Mouse (Mus musculus) left cerebral cortex, postnatal 25 days (tissue): ENCODE measurements around the gene Gm10277. TPM values are rescaled to one million over a fixed set of nuclear protein-coding genes. Genes with fewer than 3 reads are reported as not detected.

Experiments
- DNase-seq, 2 experiments: peaks; one replicate each; pipeline ENCODE4 v3.0.0; 2022; ENCODE audit warnings: low spot score in 2 of 2, mixed read lengths in 1 of 2
- intact Hi-C: fragments of 180-260 bp; cut with DNase I; formaldehyde crosslinking; loops from one replicate; pipeline ENCODE4 v1.15.1; 2025
- total RNA-seq, 2 experiments: library from RNA; stranded (reverse); gene quantifications; 2 replicates each; pipeline ENCODE4 v1.2.3; 2021

Gm10277 gene
- total RNA-seq, 2 experiments from 2014 or later = not detected

GRCm38 (mm10) chr11:77802341-77802865, 14.9 kb upstream of the Gm10277 start:
- intact Hi-C loops = no loop called here
- DNase-seq = peak in 1 of 2 experiments; percentile 31

DNA sequence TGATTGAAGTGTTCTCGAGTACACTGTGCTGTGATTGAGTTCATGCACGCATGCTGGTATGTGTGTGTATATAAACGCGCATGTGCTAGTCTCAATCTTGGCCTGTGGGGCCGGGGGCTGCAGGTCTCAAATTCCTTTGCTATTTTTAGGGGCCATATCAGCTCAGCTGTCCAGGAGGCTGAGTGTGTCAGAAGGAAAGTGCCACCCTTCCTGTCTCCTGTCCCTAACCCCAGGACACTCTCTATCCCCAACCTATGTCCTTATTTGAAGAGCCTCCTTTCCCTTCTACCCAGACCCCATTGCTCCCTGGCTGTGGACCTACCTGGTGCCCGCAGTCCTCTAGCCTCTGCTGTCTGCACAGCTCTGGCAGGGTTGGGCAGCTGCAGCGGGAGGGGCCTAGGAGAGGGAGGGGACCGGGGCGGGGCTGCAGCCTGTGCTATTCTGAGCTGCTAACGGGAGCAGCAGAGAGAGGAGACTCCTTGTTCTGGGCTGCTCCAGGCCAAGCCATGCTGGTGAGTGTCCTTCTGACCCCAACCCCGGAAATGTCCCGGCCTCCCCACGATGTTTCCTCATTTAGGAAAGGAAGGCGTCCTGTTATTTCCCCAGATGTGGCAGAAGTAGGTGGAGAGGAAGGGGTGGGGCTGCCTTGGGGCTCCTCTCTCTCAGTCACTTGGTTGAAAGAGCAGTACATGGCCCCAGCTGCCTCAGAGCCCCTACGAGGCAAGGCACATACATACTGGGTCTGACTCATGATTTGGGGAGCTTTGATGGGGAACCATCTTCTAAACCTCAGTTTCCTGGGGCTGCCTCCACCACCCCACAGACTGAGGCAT, 13.5 kb upstream of the Gm10277 start:
- peak; percentile 65 to 71 for DNase-seq
- intact Hi-C loops = no loop called here

DNA sequence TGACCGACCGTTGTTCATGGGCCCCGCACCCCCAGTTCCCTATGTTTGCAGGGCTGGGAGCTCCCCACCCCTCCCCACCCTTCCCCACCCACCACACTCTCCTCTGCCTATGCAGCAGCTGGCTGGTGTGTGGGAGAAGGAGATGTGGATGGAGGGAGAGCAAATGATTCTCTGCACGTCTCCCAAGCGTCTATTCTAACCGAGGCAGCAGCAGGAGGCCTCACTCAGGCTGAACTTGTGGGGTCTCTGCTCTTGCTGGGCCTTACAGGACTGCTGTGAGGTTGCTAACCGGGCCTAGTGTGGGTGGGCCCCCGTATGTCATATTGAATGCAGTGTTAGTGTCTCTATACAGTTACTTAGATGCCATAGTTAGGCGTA, 12.9 kb upstream of the Gm10277 start:
- DNase-seq = peak in 1 of 2 experiments; percentile 51
- intact Hi-C loops = no loop called here

DNA sequence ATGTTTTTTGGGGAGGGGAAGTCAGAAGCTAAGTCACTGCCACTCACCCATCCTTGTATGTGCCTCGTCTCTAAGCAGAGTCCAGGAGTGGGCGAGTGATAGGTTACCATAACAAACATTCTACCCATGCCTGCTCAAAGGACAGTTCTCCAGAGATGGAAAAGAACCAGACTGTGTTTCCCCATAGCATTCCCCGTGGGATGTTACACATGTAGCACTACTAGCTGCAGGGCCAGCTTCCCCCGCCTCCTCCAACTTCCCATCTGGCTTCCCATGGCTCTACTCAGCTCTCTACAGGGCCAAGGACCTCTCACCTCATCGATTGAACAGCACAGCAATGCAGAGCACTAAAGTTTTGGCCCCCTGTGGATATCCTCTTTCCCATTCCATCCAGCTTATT, 7.7 kb upstream of the Gm10277 start:
- no peak for DNase-seq
- intact Hi-C loops = no loop called here

DNA sequence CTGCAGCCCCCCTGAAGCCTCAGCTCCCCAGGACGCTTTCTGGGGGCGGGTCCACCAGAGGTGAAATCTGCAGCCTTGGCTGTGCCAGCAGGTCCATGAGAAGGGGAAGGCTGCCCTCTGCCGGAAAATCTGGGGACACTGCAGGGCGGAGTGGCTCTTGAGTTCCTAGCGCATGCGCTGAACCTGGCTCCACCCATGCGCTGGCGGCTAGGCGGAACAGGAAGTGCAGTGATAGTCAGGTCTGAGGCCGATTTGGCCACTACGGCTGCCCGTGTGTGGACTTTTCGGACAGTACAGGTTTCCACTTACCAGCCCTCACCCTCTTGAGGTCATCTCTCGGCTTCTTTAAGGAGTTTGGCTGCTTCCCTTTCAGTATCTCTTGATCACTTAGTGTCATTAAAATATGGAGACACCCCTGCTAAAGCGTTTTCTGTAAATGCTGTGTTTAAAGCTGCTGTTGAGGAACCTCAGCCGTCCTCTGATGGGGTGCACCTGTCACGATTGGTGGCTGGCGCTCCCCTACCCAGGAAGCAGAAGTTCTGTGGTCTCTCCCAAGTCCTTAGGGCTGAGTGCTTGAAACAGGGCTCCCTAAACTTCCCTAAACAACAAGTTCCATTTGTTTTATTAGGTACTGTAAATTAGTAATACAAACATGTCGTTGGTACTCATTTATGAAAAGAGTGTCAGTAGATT, 5.8 kb upstream of the Gm10277 start:
- intact Hi-C loops = loop anchor here (1.0 kb wide), 2 partner anchors 30 to 56 kb away; partner anchors contain the start of gene Myo18a
- peak; percentile 96 to 98 for DNase-seq

- no peak for DNase-seq
- intact Hi-C loops = no loop called here
Measured at GRCm38 (mm10) chr11:77792566-77792909, 5.0 kb upstream of the Gm10277 start.

DNA sequence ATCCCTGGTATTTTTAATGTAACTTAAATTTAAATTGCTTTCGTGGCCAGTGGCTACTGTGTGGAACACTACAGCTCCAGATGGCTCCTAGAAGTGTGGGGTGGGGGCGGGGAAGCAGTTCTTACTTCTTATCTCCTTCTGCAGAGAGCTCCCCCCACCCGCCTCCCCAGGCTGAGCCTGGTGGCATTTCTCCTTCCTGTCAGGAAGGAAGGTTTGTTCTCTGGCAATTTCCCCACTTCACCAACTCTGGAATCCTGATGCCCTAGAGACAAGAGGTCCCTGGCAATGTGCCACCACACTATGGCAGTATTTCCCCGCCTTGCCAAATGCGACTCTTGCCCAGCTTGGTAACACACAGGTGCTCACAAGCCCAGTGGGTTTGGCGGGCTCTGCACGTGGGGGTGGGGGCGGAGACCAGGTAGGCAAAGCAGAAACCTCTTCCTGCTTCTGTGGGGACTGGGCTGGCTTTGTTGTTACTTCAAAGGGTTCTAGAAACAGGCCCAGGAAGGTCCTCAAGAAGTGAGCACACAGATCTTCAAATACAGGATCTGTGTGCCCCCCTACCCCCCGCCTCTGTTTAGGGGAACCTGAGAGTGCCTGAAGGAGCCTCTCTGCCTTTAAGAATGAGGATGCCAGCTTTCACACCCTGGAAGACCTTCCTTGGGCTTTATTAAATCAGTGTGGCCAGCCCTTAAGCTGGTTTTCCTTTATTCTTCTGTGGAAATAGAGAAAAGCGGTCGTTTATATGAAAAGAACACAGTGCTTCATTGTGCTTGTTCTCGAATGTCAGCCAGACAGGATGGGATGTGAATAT, 4.4 kb upstream of the Gm10277 start:
- DNase-seq = no peak
- intact Hi-C loops = no loop called here

DNA sequence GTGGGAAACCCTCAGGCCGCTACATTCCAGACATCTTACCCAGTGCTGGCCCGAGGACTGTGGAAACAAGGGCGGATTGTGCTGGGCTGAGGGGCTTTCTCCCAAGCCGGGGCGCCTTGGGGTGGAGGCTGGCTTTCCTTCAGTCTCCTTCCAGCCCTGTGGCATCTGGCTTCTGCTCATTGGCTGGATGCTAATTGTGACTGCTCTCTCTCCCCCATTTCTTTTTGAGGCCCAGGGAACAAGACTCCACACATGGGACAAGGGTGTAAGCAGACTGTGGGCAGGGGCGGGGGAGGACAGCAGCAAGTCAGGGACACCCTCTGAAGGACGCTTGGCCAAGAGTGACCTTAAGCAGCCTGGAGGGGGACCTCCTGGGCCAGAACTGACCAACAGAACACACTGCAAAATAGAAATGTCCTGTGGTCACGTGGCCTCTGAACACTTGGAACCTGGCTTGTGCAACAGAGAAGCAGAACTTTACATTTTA, 3.7 kb upstream of the Gm10277 start:
- DNase-seq = no peak
- intact Hi-C loops = no loop called here

- intact Hi-C loops = no loop called here
- DNase-seq = no peak
Measured at GRCm38 (mm10) chr11:77790286-77790685, 2.7 kb upstream of the Gm10277 start.

- no peak for DNase-seq
- intact Hi-C loops = no loop called here
Measured at GRCm38 (mm10) chr11:77789512-77789911, 2.0 kb upstream of the Gm10277 start.

DNA sequence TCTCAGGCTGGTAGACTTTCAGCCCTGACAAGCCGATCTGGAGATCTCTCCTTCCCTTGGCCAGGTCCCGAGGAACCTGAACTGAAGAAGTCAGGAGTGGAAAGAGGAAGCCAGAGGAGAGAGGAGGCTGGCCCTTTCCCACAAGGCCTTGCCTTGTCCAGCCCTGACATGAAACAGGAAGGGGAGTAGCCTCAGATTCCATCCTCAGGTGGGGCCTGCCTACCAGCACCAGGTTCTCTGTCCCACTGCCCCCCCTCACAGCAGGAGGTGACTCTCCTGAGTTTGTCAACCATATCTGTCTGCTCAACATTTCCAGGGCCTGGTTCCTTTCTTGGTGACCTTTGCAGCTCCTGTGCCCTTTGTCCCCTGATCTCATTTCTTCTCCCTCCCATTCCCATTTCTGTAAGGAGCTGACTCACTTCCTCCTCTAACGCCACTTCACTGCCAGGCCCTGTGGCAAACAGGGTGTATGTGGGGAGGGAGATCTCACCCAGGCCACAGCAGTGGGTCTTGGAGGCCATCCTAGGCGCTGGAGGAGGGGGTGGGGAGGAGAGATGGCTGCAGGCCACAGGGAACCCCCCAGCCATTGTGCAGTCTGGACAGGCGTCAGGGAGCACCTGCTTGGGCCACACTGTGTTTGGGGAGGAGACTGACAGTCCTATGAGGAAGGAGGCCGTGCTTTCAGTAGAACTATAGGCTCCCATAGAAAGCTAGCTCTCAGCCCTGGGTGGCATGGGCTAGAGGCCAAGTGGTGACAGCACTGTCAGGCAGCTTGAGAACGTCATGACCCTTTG, 1.6 kb downstream of the Gm10277 start:
- peak in 1 of 2 experiments; percentile 63 for DNase-seq
- intact Hi-C loops = loop anchor here (2.0 kb wide), 1 partner anchor 21 kb away; no protein-coding TSS in a partner anchor

DNA sequence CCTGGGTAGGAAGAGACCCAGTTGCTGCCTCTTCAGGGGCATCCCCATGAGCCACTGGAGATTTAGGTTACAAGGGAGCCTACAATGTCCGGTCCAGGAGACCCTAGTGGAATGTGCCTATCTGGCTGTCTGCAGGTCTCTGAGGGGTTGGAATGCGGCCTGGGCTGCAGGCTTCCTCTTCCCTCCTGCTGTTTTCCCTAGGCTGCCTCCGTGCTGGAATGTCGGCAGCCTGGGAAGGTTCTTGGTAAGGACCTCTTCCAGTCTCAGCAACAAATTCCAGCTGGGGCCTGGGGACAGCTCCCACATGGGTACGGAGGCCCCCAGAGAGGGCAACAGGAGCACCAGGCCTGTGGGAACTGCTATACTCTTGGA, 2.2 kb downstream of the Gm10277 start:
- intact Hi-C loops = loop anchor here (2.0 kb wide), 1 partner anchor 21 kb away; no protein-coding TSS in a partner anchor
- DNase-seq = no peak

DNA sequence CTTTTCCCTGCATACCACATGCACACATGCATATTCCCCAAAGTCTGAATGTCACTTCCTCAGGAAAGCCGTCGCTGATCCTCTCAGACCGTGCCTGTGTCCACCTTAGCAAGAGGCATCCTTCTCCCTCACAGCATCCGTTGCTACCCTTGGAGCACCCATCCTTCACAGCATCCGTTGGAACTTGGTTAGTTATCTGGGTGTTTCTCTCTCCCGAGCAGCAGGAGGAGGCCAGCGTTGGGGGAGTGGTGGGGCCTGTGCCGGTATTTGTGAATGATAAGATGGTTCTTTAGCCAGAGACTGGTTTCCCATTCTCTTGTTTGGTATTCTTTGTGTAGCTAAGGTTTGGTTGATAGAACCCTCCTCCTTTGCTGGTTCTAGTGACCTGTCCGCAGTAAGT, 2.7 kb downstream of the Gm10277 start:
- intact Hi-C loops = loop anchor here (2.0 kb wide), 1 partner anchor 20 kb away; no protein-coding TSS in a partner anchor

DNA sequence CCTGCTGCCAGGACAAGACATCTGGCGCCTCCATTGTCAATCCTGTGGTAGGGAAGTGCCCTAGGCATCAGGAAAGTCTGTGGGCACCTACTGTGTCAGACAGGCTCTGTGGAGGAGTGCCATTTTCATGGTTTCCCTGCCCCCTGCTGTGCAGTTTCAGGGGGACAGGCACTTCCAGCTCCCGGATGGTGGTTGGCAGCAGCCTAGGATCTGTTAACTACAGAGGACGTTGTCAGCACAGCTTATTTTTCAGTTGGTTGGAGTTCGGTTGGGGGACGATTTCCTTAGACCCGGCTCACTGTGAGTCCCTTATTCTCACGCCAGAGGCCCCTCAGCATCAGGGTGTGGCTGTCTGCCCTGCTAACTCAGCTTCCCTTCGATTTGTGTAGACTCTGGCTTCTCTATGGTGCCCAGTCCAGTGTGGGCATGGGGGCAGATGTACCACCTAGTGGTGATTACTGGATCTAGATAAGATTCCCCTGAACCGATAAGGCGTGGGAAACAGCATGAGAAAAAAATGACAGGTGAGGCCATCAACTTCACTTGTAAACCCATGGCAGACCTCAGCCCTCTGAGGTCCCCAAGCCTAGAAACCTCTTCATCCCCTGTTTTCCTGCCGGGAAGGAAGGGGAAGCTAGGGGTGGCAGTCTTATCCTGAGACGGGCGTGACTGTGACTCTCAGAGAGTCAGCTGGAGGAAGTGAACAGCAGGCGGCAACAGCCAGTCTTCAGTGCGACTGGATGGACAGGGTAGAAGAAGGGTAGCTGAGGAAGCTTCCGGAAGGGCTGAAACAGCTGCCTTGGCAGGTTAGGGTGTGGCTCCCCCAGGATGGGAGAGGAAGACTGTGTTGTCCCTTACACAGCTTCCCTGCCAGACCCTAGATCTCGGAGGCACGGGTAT, 3.5 kb downstream of the Gm10277 start:
- intact Hi-C loops = loop anchor here (2.0 kb wide), 1 partner anchor 19 kb away; no protein-coding TSS in a partner anchor
- no peak for DNase-seq

More for the DNA sequence above, 2.7 kb downstream of the Gm10277 start:
- DNase-seq = no peak

GRCm38 (mm10) chr11:77783211-77783746, 4.3 kb downstream of the Gm10277 start:
- no peak for DNase-seq
- intact Hi-C loops = no loop called here

- intact Hi-C loops = no loop called here
Measured at GRCm38 (mm10) chr11:77782104-77782815, 5.3 kb downstream of the Gm10277 start.

DNA sequence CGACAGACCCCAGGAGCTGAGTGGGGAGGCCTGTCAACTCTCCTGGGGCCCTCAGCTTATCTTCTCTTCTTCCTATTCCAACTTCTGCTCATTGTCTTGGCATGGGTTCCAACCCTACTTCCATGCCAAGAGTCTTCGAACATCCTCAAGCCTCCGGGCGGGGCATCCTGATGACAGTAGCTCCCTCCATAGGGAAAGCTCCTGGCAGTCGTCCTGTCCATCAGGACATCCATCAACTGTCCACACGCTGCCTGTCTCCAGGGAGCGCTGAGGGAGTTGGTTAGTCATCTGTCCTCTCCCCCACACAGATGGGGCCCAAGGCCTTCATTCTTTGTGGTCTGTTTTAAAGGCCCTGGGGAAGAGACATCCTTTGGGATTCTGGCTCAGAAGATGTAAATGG, 6.5 kb downstream of the Gm10277 start:
- peak in 1 of 2 experiments; percentile 28 for DNase-seq
- intact Hi-C loops = no loop called here

More at GRCm38 (mm10) chr11:77782104-77782815, 5.3 kb downstream of the Gm10277 start:
- no peak for DNase-seq
